Mouse (Mus musculus) E14TG2a.4 (cell line): ENCODE measurements at regions not wholly inside any gene's neighbourhood (a gene's known extent, or its start where the extent isn't known, plus 50 kb on each side); places are given as distances from the start of the nearest gene placed in this dataset.

ENCODE experiments used
- CTCF ChIP-seq: conservative IDR thresholded peaks from 2 replicates; pipeline ENCODE4 v1.5.1; 2014; ENCODE audit warnings: low read length
- NANOG ChIP-seq: IDR thresholded peaks from 2 replicates; pipeline ENCODE4 v1.6.1; 2014; ENCODE audit warnings: borderline replicate concordance, low read length, mixed read lengths

GRCm38 (mm10) chr5:133821273-133821672, 278.2 kb upstream of the Castor2 start:
- TF ChIP-seq CTCF, result no peak
- no peak for TF ChIP-seq NANOG
